Mouse (Mus musculus) lung, adult 10 weeks (tissue): ENCODE measurements around the gene Ccpg1os. TPM values are rescaled to one million over a fixed set of nuclear protein-coding genes. Genes with fewer than 3 reads are reported as not detected.

Source experiments
- polyA plus RNA-seq: library from polyadenylated mRNA; stranded (reverse); fragments of 350-450 nt; fragmentation: Illumina TruSeq; extraction: RNeasy Lipid Tissue Mini Kit (QIAGEN cat#74804); gene quantifications from one replicate; pipeline ENCODE4 v1.2.3, GENCODE M21; 2014; ENCODE audit warnings: low read depth, low replicate concordance; ENCODE audit not compliant: insufficient read depth

Ccpg1os gene
- 22.3 TPM for polyA plus RNA-seq

GRCm38 (mm10) chr9:72985250-72986220, at the start of gene Ccpg1os, which contains the start of gene Ccpg1:
Gene Ccpg1os (minus strand): TSS chr9:72985382.
Gene Ccpg1 (plus strand): TSS chr9:72985429.

GRCm38 (mm10) chr9:72958521-72959450, 26.4 kb downstream of the Ccpg1os start, which contains the start of the genes Dyx1c1 and Gm44503:
Gene Dyx1c1 (plus strand): TSS chr9:72958785.
Gene Gm44503 (plus strand): TSS chr9:72958852.

Other genes with a start within 250 kb of the Ccpg1os start
- 0.03 TPM for gene Prtg, start 178.5 kb downstream of the Ccpg1os start, polyA plus RNA-seq
- 1.8 TPM for gene Pygo1, start 59.7 kb downstream of the Ccpg1os start, polyA plus RNA-seq
- gene Dyx1c1, start 26.6 kb downstream of the Ccpg1os start, polyA plus RNA-seq = 2.7 TPM
- gene Gm44503, start 26.5 kb downstream of the Ccpg1os start, polyA plus RNA-seq = not detected
- gene Ccpg1, start within 50 bp of the Ccpg1os start, polyA plus RNA-seq = 65.9 TPM
- gene Pigb, start 55.0 kb upstream of the Ccpg1os start, polyA plus RNA-seq = 2.6 TPM
- gene Rab27a, start 59.5 kb upstream of the Ccpg1os start, polyA plus RNA-seq = 31.8 TPM
- gene Khdc3, start 116.5 kb upstream of the Ccpg1os start, polyA plus RNA-seq = 0.27 TPM
- gene Gm20509, start 117.1 kb upstream of the Ccpg1os start, polyA plus RNA-seq = not detected
- 41.3 TPM for gene Rsl24d1, start 128.0 kb upstream of the Ccpg1os start, polyA plus RNA-seq